Mouse (Mus musculus): ENCODE measurements around the gene Selenon. TPM values are rescaled to one million over a fixed set of nuclear protein-coding genes. Genes with fewer than 3 reads are reported as not detected.

Gene Selenon
- polyA plus RNA-seq, 1 experiment from 2014 or later, result 11.5 TPM

DNA sequence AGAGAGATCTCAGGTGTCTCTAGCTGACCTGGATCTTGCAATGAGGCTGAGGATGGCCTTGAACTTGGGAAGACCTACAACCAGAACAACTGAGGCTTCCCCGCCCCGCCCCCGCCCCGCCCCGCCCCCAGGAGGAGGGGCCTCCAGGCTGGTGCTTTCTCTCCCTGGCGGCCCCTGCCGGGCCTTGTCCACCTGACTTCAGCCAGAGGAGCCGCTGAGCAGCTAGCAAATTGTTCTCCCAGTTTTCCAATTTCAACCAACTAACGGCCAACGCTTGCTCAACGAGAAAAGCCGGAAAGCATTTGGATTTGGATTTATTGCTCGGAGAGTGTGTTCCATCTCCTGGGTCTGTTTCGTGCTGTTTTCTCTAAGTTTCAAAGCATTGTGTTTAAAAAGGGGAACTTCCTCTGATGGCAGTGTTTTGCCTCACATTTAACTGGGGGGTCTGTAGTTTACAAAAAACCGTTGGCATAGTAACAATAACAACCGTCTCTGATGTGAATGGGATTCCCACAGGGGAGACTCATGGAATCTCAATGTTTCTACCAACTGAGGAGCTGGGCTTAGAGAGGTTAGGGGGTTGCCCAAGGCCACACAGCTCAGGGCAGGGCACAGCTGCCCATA is 5.8 kb upstream of the Selenon start:
- peaks cover 13% of the 10 kb centered on the region for H3K4me1 ChIP-seq (replicated peaks)
- no peak for ATAC-seq
- H3K27me3 ChIP-seq, result no peaks in the 10 kb centered on the region
- WGBS, result 13% methylated on average over 15 of the region's 16 CpGs
- H3K4me2 ChIP-seq (replicated peaks), result no peak overlapping the region
- no peak overlapping the region for H3K9ac ChIP-seq (replicated peaks)
- H3K36me3 ChIP-seq, result no peaks in the 10 kb centered on the region
- H3K27ac ChIP-seq, result no peak overlapping the region
- no peaks in the 10 kb centered on the region for H3K9me3 ChIP-seq
- no peak overlapping the region for H3K4me3 ChIP-seq (replicated peaks)

- no peak for ATAC-seq
- Histone ChIP-seq H3K36me3 (no peaks in the 10 kb centered on the region), H3K27ac (no peak overlapping the region), H3K4me3 (replicated peaks) (no peak overlapping the region), H3K4me1 (replicated peaks) (peaks cover 21% of the 10 kb centered on the region), H3K9me3 (no peaks in the 10 kb centered on the region), H3K9ac (replicated peaks) (no peak overlapping the region), H3K4me2 (replicated peaks) (no peak overlapping the region), H3K27me3 (no peaks in the 10 kb centered on the region)
- 57% methylated on average over 8 of the region's 8 CpGs for WGBS
Measured at GRCm38 (mm10) chr4:134555956-134556580, 4.1 kb upstream of the Selenon start.

DNA sequence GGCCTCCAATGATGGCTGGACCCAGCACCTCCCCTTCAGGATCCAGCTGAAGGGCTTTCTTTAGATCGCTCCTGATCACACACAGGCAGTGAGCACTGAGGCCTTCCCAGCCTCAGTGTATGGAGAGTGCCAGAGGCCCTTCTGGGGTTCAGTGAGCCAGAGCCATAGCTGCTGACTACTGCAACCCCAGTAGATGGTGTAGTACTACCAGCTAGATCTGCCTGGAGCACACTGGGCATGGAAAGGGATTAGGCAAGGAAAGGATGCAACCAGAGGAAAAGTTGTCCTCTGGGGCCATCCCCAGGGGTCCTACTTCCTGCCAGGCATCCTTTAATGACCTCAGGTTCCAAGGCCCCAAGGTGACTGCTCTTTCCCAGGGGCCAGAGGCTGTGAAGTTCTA is 1.7 kb upstream of the Selenon start:
- 76% methylated on average over 1 of the region's 1 CpGs for WGBS

GRCm38 (mm10) chr4:134549899-134550298 is 2.1 kb downstream of the Selenon start:
- H3K27ac ChIP-seq, result no peak overlapping the region
- H3K9ac ChIP-seq (replicated peaks), result no peak overlapping the region
- H3K4me2 ChIP-seq (replicated peaks), result no peak overlapping the region
- WGBS, result 98% methylated on average over 8 of the region's 8 CpGs
- peaks cover 9% of the 10 kb centered on the region; the same call in 1 of the 2 replicates for H3K9me3 ChIP-seq
- H3K4me3 ChIP-seq (replicated peaks), result no peak overlapping the region
- peaks cover 46% of the 10 kb centered on the region for H3K36me3 ChIP-seq
- no peaks in the 10 kb centered on the region for H3K27me3 ChIP-seq
- H3K4me1 ChIP-seq (replicated peaks), result peaks cover 44% of the 10 kb centered on the region
- ATAC-seq, result no peak

More for the DNA sequence above, 1.7 kb upstream of the Selenon start:
- H3K9ac ChIP-seq (replicated peaks), result no peak overlapping the region
- peaks cover 35% of the 10 kb centered on the region for H3K4me1 ChIP-seq (replicated peaks)
- no peak for ATAC-seq
- peaks cover 9% of the 10 kb centered on the region; the same call in 1 of the 2 replicates for H3K9me3 ChIP-seq
- H3K36me3 ChIP-seq, result peaks cover 16% of the 10 kb centered on the region
- no peak overlapping the region for H3K4me3 ChIP-seq (replicated peaks)
- H3K4me2 ChIP-seq (replicated peaks), result no peak overlapping the region
- H3K27me3 ChIP-seq, result no peaks in the 10 kb centered on the region
- H3K27ac ChIP-seq, result no peak overlapping the region

- no peak for ATAC-seq
- no peak overlapping the region for H3K27ac ChIP-seq
- H3K4me1 ChIP-seq (replicated peaks), result peaks cover 44% of the 10 kb centered on the region
- peak overlapping the region; percentile 4; the same call in 1 of the 2 replicates for H3K9ac ChIP-seq (replicated peaks)
- no peak overlapping the region for H3K4me3 ChIP-seq (replicated peaks)
- no peaks in the 10 kb centered on the region for H3K27me3 ChIP-seq
- peaks cover 9% of the 10 kb centered on the region; the same call in 1 of the 2 replicates for H3K9me3 ChIP-seq
- no peak overlapping the region for H3K4me2 ChIP-seq (replicated peaks)
- WGBS, result 69% methylated on average over 18 of the region's 18 CpGs
- peaks cover 56% of the 10 kb centered on the region for H3K36me3 ChIP-seq
Measured at GRCm38 (mm10) chr4:134548169-134548938, 3.6 kb downstream of the Selenon start.

GRCm38 (mm10) chr4:134546814-134547705 is 4.9 kb downstream of the Selenon start:
- no peak overlapping the region for H3K27ac ChIP-seq
- WGBS, result 73% methylated on average over 9 of the region's 9 CpGs
- peak overlapping the region; percentile 48; the same call in 1 of the 2 replicates for H3K9ac ChIP-seq (replicated peaks)

DNA sequence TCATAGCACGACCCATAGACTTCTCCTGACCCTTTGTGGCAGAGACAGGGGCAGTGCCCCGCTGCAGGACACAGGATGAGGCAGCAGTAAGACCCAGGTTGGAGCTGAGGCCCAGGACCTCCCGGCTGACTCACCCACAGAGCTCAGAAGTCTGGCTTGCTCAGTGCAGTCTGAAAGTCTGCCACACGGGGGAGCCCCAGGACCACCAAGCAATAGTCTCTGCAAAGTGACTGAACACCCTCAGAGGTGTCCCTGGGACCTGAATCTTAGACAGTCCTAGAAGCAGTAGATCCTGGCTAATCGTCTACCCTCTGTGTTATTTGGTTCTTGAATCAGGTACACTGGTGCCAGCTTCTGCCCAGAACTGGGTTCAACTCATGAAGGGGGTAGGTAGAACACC is 8.7 kb downstream of the Selenon start:
- Histone ChIP-seq H3K36me3 (peaks cover 87% of the 10 kb centered on the region), H3K4me1 (replicated peaks) (peaks cover 16% of the 10 kb centered on the region), H3K27me3 (no peaks in the 10 kb centered on the region), H3K9ac (replicated peaks) (no peak overlapping the region), H3K9me3 (no peaks in the 10 kb centered on the region), H3K4me2 (replicated peaks) (no peak overlapping the region), H3K4me3 (replicated peaks) (no peak overlapping the region), H3K27ac (no peak overlapping the region)
- 11% methylated on average over 5 of the region's 5 CpGs for WGBS
- ATAC-seq, result peak; percentile 78

More at GRCm38 (mm10) chr4:134546814-134547705, 4.9 kb downstream of the Selenon start:
- Histone ChIP-seq H3K4me3 (replicated peaks) (no peak overlapping the region), H3K4me2 (replicated peaks) (no peak overlapping the region), H3K36me3 (peaks cover 67% of the 10 kb centered on the region), H3K4me1 (replicated peaks) (peaks cover 39% of the 10 kb centered on the region), H3K27me3 (no peaks in the 10 kb centered on the region), H3K9me3 (peaks cover 9% of the 10 kb centered on the region; the same call in 1 of the 2 replicates)
- no peak for ATAC-seq

DNA sequence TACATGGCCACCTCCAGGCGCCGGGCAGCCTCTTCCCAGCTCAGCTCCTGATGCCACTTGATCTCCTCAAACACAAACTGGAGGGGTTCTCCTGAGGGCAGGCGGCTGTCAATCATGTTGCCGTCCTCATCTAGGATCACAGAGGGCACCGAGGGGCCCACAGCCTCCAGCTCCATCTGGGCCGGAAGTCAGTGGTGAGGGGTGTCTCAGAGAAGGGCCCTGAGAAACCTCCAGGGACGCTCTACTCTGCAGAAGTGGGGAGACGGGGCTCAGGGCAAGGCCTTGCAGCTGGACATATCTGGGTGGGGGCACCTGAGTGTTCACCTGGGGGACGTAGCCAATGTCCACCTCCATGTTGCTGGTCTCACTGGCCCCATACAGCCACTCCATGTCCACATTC is 9.2 kb downstream of the Selenon start:
- ATAC-seq, result no peak
- WGBS, result 93% methylated on average over 9 of the region's 9 CpGs

DNA sequence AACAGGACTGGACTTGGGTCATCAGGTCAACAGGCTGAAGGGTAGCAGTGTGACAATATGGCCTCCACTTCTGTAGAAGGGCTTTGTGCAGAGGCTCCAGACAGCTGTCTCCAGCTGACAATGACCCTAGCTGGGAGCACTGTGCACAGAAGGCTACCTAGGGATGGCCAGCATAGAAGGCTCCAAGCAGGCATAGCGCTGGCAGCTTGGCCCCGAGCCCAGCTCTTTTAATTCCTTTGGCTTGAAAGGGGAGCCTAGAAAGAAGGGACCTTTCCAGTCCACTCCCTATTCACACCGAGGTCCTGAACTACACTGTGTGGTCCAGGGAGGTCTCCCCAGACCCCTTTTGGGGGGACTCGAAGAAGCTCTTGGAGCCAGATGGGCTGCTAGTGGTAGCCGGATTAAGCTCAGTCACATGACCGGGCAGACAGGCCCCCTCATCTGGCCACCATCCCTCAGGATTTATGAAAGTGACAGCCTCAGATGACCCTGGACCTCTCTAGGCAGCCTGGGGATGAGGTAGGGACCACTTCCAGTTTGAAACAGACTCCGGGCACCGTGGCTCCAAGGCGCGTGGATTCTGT is 12.9 kb downstream of the Selenon start:
- H3K4me2 ChIP-seq (replicated peaks), result no peak overlapping the region
- H3K9ac ChIP-seq (replicated peaks), result no peak overlapping the region
- no peaks in the 10 kb centered on the region for H3K27me3 ChIP-seq
- H3K27ac ChIP-seq, result no peak overlapping the region
- H3K4me1 ChIP-seq (replicated peaks), result peaks cover 12% of the 10 kb centered on the region
- H3K9me3 ChIP-seq, result no peaks in the 10 kb centered on the region
- no peak overlapping the region for H3K4me3 ChIP-seq (replicated peaks)
- peaks cover 55% of the 10 kb centered on the region for H3K36me3 ChIP-seq
- no peak for ATAC-seq
- WGBS, result 78% methylated on average over 10 of the region's 10 CpGs

More for the DNA sequence above, 9.2 kb downstream of the Selenon start:
- H3K27ac ChIP-seq, result no peak overlapping the region
- peaks cover 12% of the 10 kb centered on the region for H3K4me1 ChIP-seq (replicated peaks)
- no peak overlapping the region for H3K4me2 ChIP-seq (replicated peaks)
- H3K36me3 ChIP-seq, result peaks cover 90% of the 10 kb centered on the region
- H3K4me3 ChIP-seq (replicated peaks), result no peak overlapping the region
- no peak overlapping the region for H3K9ac ChIP-seq (replicated peaks)
- H3K9me3 ChIP-seq, result no peaks in the 10 kb centered on the region
- H3K27me3 ChIP-seq, result no peaks in the 10 kb centered on the region

- peak overlapping the region; percentile 96 for H3K4me3 ChIP-seq (replicated peaks)
- peaks cover 21% of the 10 kb centered on the region for H3K4me1 ChIP-seq (replicated peaks)
- H3K9me3 ChIP-seq, result no peaks in the 10 kb centered on the region
- H3K4me2 ChIP-seq (replicated peaks), result peak overlapping the region; percentile 98
- peaks cover 40% of the 10 kb centered on the region for H3K36me3 ChIP-seq
- no peak for ATAC-seq
- WGBS, result 10% methylated on average over 8 of the region's 8 CpGs
- no peak overlapping the region for H3K27ac ChIP-seq
- no peaks in the 10 kb centered on the region for H3K27me3 ChIP-seq
- H3K9ac ChIP-seq (replicated peaks), result peak overlapping the region; percentile 91
Measured at GRCm38 (mm10) chr4:134535787-134536151, 16.2 kb downstream of the Selenon start.
